Mouse (Mus musculus): ENCODE data around the gene Mapk9. TPM values are rescaled to one million over a fixed set of nuclear protein-coding genes. Genes with fewer than 3 reads are reported as not detected.

Mapk9 gene
- total RNA-seq, 2 experiments from 2014 or later, result 44.3 to 46.6 TPM

- intact Hi-C loops (cut with DNase I), result no loop called here
- peak in 1 of 2 experiments; percentile 26 for DNase-seq
Measured at GRCm38 (mm10) chr11:49876948-49877817, 30.6 kb downstream of the Mapk9 start.

GRCm38 (mm10) chr11:49879950-49880642, 33.5 kb downstream of the Mapk9 start:
- intact Hi-C loops (cut with DNase I), result no loop called here
- peak in 1 of 2 experiments; percentile 26 for DNase-seq

GRCm38 (mm10) chr11:49883394-49883793, 36.8 kb downstream of the Mapk9 start:
- intact Hi-C loops (cut with DNase I), result no loop called here
- no peak for DNase-seq

GRCm38 (mm10) chr11:49888469-49888868, 41.9 kb downstream of the Mapk9 start:
- DNase-seq, result no peak
- intact Hi-C loops (cut with DNase I), result no loop called here

GRCm38 (mm10) chr11:49891993-49892392, 45.4 kb downstream of the Mapk9 start:
- intact Hi-C loops (cut with DNase I), result loop anchor here (10.0 kb wide), 1 partner anchor 233 kb away; no protein-coding TSS in a partner anchor
- no peak for DNase-seq

- no peak for DNase-seq
- intact Hi-C loops (cut with DNase I), result loop anchor here (10.0 kb wide), 1 partner anchor 231 kb away; no protein-coding TSS in a partner anchor
Measured at GRCm38 (mm10) chr11:49893806-49894205, 47.3 kb downstream of the Mapk9 start.

GRCm38 (mm10) chr11:49895966-49896590, 49.5 kb downstream of the Mapk9 start:
- DNase-seq, result no peak
- intact Hi-C loops (cut with DNase I), result loop anchor here (10.0 kb wide), 1 partner anchor 229 kb away; no protein-coding TSS in a partner anchor

- intact Hi-C loops (cut with DNase I), result loop anchor here (5.0 kb wide), 1 partner anchor 57 kb away; no protein-coding TSS in a partner anchor
- no peak for DNase-seq
Measured at GRCm38 (mm10) chr11:49900043-49900442, 53.5 kb downstream of the Mapk9 start.

- no peak for DNase-seq
- intact Hi-C loops (cut with DNase I), result loop anchor here (5.0 kb wide), 1 partner anchor 56 kb away; no protein-coding TSS in a partner anchor
Measured at GRCm38 (mm10) chr11:49900962-49901658, 54.6 kb downstream of the Mapk9 start.

- intact Hi-C loops (cut with DNase I), result loop anchor here (5.0 kb wide), 1 partner anchor 55 kb away; no protein-coding TSS in a partner anchor
- DNase-seq, result peak; percentile 82 to 87
Measured at GRCm38 (mm10) chr11:49901659-49902458, 55.3 kb downstream of the Mapk9 start, which contains the start of gene Rasgef1c. Gene Rasgef1c (plus strand): TSS chr11:49901835.

- intact Hi-C loops (cut with DNase I), result loop anchor here (5.0 kb wide), 1 partner anchor 54 kb away; no protein-coding TSS in a partner anchor
- peak; percentile 74 to 83 for DNase-seq
Measured at GRCm38 (mm10) chr11:49903333-49903732, 56.8 kb downstream of the Mapk9 start.

GRCm38 (mm10) chr11:49918521-49919180, 72.1 kb downstream of the Mapk9 start:
- intact Hi-C loops (cut with DNase I), result no loop called here
- no peak for DNase-seq

GRCm38 (mm10) chr11:49919304-49919703, 72.8 kb downstream of the Mapk9 start:
- DNase-seq, result no peak
- intact Hi-C loops (cut with DNase I), result no loop called here

- no peak for DNase-seq
- intact Hi-C loops (cut with DNase I), result no loop called here
Measured at GRCm38 (mm10) chr11:49923539-49923938, 77.0 kb downstream of the Mapk9 start.

GRCm38 (mm10) chr11:49926183-49926582, 79.6 kb downstream of the Mapk9 start:
- no peak for DNase-seq
- intact Hi-C loops (cut with DNase I), result no loop called here

GRCm38 (mm10) chr11:49927169-49927568, 80.6 kb downstream of the Mapk9 start:
- intact Hi-C loops (cut with DNase I), result no loop called here
- peak in 1 of 2 experiments; percentile 12 for DNase-seq

GRCm38 (mm10) chr11:49927670-49928069, 81.1 kb downstream of the Mapk9 start:
- peak in 1 of 2 experiments; percentile 17 for DNase-seq
- intact Hi-C loops (cut with DNase I), result no loop called here

GRCm38 (mm10) chr11:49931037-49931625, 84.6 kb downstream of the Mapk9 start:
- intact Hi-C loops (cut with DNase I), result no loop called here
- DNase-seq, result no peak
